Mouse (Mus musculus) hindbrain, embryonic 14.5 days (tissue): ENCODE measurements at regions not wholly inside any gene's neighbourhood (a gene's known extent, or its start where the extent isn't known, plus 50 kb on each side); places are given as distances from the start of the nearest gene placed in this dataset.

ENCODE experiments used
- ATAC-seq: fragments of 200-750 bp; cut with Nextera tagmentation; 2 replicates; pipeline ENCODE4 v1.8.0; 2017; ENCODE audit warnings: moderate number of reproducible peaks, mild to moderate bottlenecking, moderate TSS enrichment, moderate library complexity; ENCODE audit not compliant: low FRiP score
- DNase-seq: peaks from one replicate; pipeline ENCODE4 v3.0.0-alpha.2; 2015; ENCODE audit warnings: low spot score
- H3K27ac ChIP-seq: fragments of 300-500 bp; sonication (generic); 2 replicates; pipeline ENCODE4 v1.5.1; 2014; ENCODE audit warnings: mild to moderate bottlenecking, moderate library complexity
- H3K27me3 ChIP-seq: fragments of 300-500 bp; sonication (generic); 2 replicates; pipeline ENCODE4 v1.6.1; 2014; ENCODE audit warnings: mild to moderate bottlenecking, low read length, mixed read lengths; ENCODE audit not compliant: control insufficient read depth, insufficient read depth
- H3K36me3 ChIP-seq: fragments of 300-500 bp; sonication (generic); replicated peaks from 2 replicates; pipeline ENCODE4 v1.6.1; 2014; ENCODE audit not compliant: control insufficient read depth, insufficient read depth
- H3K4me1 ChIP-seq: fragments of 300-500 bp; sonication (generic); replicated peaks from 2 replicates; pipeline ENCODE4 v1.6.1; 2014; ENCODE audit warnings: antibody characterized with exemption, low read length, mixed read lengths; ENCODE audit not compliant: control insufficient read depth, insufficient read depth
- H3K4me2 ChIP-seq: fragments of 300-500 bp; sonication (generic); replicated peaks from 2 replicates; pipeline ENCODE4 v1.6.1; 2014; ENCODE audit warnings: mild to moderate bottlenecking, moderate library complexity
- H3K4me3 ChIP-seq: fragments of 300-500 bp; sonication (generic); replicated peaks from 2 replicates; pipeline ENCODE4 v1.5.1; 2014; ENCODE audit warnings: mild to moderate bottlenecking, low read length
- H3K9ac ChIP-seq: fragments of 300-500 bp; sonication (generic); 2 replicates; pipeline ENCODE4 v1.6.1; 2014
- H3K9me3 ChIP-seq: fragments of 300-500 bp; sonication (generic); 2 replicates; pipeline ENCODE4 v1.6.1; 2016; ENCODE audit warnings: low read length; ENCODE audit not compliant: control insufficient read depth
- WGBS: fragments of 180-500 bp; shearing (Covaris S2); extraction: QIAGEN DNeasy Blood & Tissue Kit; methylation state at CpG from one replicate; pipeline ENCODE4 v1.1.7; 2014; 5-methylcytosine and 5-hydroxymethylcytosine counted together

- H3K27ac ChIP-seq, result no peak overlapping the region
- H3K4me1 ChIP-seq, result no peaks in the 10 kb centered on the region
- no peak overlapping the region for H3K9ac ChIP-seq
- ATAC-seq (no peak), DNase-seq (no peak)
- H3K4me2 ChIP-seq, result no peak overlapping the region
- H3K27me3 ChIP-seq, result no peaks in the 10 kb centered on the region
- H3K4me3 ChIP-seq, result no peak overlapping the region
- 60% methylated on average over 15 of the region's 15 CpGs for WGBS
- H3K36me3 ChIP-seq, result no peaks in the 10 kb centered on the region
- no peaks in the 10 kb centered on the region for H3K9me3 ChIP-seq
Measured at GRCm38 (mm10) chr9:63896073-63896807, 125.6 kb downstream of the Smad6 start.

- Histone ChIP-seq H3K27ac (peak overlapping the region; percentile 26; the same call in 1 of the 2 replicates), H3K36me3 (no peaks in the 10 kb centered on the region), H3K4me3 (no peak overlapping the region), H3K9ac (no peak overlapping the region), H3K4me1 (no peaks in the 10 kb centered on the region), H3K9me3 (no peaks in the 10 kb centered on the region), H3K27me3 (no peaks in the 10 kb centered on the region), H3K4me2 (no peak overlapping the region)
- no peak for ATAC-seq
- WGBS, result 55% methylated on average over 17 of the region's 17 CpGs
- DNase-seq, result no peak
Measured at GRCm38 (mm10) chr9:63892235-63892971, 129.5 kb downstream of the Smad6 start.

GRCm38 (mm10) chr9:63890717-63891116, 131.1 kb downstream of the Smad6 start:
- DNase-seq (no peak), ATAC-seq (no peak)
- Histone ChIP-seq H3K4me1 (no peaks in the 10 kb centered on the region), H3K27ac (no peak overlapping the region), H3K9ac (no peak overlapping the region), H3K9me3 (no peaks in the 10 kb centered on the region), H3K4me3 (no peak overlapping the region), H3K27me3 (no peaks in the 10 kb centered on the region), H3K4me2 (no peak overlapping the region), H3K36me3 (no peaks in the 10 kb centered on the region)
- 57% methylated on average over 5 of the region's 5 CpGs for WGBS

GRCm38 (mm10) chr9:63889570-63889969, 131.8 kb upstream of the Smad3 start:
- 66% methylated on average over 6 of the region's 6 CpGs for WGBS
- no peak overlapping the region for H3K27ac ChIP-seq
- no peaks in the 10 kb centered on the region for H3K9me3 ChIP-seq
- H3K9ac ChIP-seq, result no peak overlapping the region
- DNase-seq (no peak), ATAC-seq (no peak)
- no peaks in the 10 kb centered on the region for H3K27me3 ChIP-seq
- H3K36me3 ChIP-seq, result no peaks in the 10 kb centered on the region
- no peaks in the 10 kb centered on the region for H3K4me1 ChIP-seq
- H3K4me3 ChIP-seq, result no peak overlapping the region
- H3K4me2 ChIP-seq, result no peak overlapping the region

- no peaks in the 10 kb centered on the region for H3K27me3 ChIP-seq
- no peak overlapping the region for H3K27ac ChIP-seq
- 68% methylated on average over 2 of the region's 2 CpGs for WGBS
- H3K36me3 ChIP-seq, result no peaks in the 10 kb centered on the region
- no peak overlapping the region for H3K4me3 ChIP-seq
- H3K4me1 ChIP-seq, result peaks cover 20% of the 10 kb centered on the region
- DNase-seq (no peak), ATAC-seq (no peak)
- no peak overlapping the region for H3K9ac ChIP-seq
- H3K9me3 ChIP-seq, result no peaks in the 10 kb centered on the region
- H3K4me2 ChIP-seq, result no peak overlapping the region
Measured at GRCm38 (mm10) chr9:63884971-63885370, 127.2 kb upstream of the Smad3 start.

- no peaks in the 10 kb centered on the region for H3K9me3 ChIP-seq
- H3K9ac ChIP-seq, result no peak overlapping the region
- no peak for ATAC-seq
- H3K27me3 ChIP-seq, result no peaks in the 10 kb centered on the region
- 70% methylated on average over 6 of the region's 6 CpGs for WGBS
- no peak overlapping the region for H3K4me3 ChIP-seq
- H3K36me3 ChIP-seq, result no peaks in the 10 kb centered on the region
- no peak overlapping the region for H3K27ac ChIP-seq
- no peak for DNase-seq
- H3K4me2 ChIP-seq, result no peak overlapping the region
- H3K4me1 ChIP-seq, result peaks cover 23% of the 10 kb centered on the region
Measured at GRCm38 (mm10) chr9:63883738-63884520, 126.1 kb upstream of the Smad3 start.

GRCm38 (mm10) chr9:63881692-63882091, 123.9 kb upstream of the Smad3 start:
- Histone ChIP-seq H3K9ac (no peak overlapping the region), H3K36me3 (no peaks in the 10 kb centered on the region), H3K4me1 (peaks cover 36% of the 10 kb centered on the region), H3K9me3 (no peaks in the 10 kb centered on the region), H3K27ac (peak overlapping the region; percentile 47), H3K4me2 (peak overlapping the region; percentile 48; the same call in 1 of the 2 replicates), H3K27me3 (no peaks in the 10 kb centered on the region), H3K4me3 (no peak overlapping the region)
- ATAC-seq (no peak), DNase-seq (no peak)
- 80% methylated on average over 10 of the region's 10 CpGs for WGBS

- no peak overlapping the region for H3K9ac ChIP-seq
- peak overlapping the region; percentile 47 for H3K27ac ChIP-seq
- no peak for DNase-seq
- no peaks in the 10 kb centered on the region for H3K9me3 ChIP-seq
- 40% methylated on average over 4 of the region's 4 CpGs for WGBS
- no peak for ATAC-seq
- peaks cover 38% of the 10 kb centered on the region for H3K4me1 ChIP-seq
- H3K27me3 ChIP-seq, result no peaks in the 10 kb centered on the region
- H3K4me3 ChIP-seq, result no peak overlapping the region
- no peaks in the 10 kb centered on the region for H3K36me3 ChIP-seq
- H3K4me2 ChIP-seq, result peak overlapping the region; percentile 48
Measured at GRCm38 (mm10) chr9:63881261-63881563, 123.4 kb upstream of the Smad3 start.
